Mouse (Mus musculus): ENCODE results near the gene Serpinb2. TPM values are rescaled to one million over a fixed set of nuclear protein-coding genes. Genes with fewer than 3 reads are reported as not detected.

The Serpinb2 gene
- 3.6 and 4.2 TPM in 2 replicates for polyA plus RNA-seq (2016; fragmentation: Nextera tagmentation; extraction: Ambion mirVana)

DNA sequence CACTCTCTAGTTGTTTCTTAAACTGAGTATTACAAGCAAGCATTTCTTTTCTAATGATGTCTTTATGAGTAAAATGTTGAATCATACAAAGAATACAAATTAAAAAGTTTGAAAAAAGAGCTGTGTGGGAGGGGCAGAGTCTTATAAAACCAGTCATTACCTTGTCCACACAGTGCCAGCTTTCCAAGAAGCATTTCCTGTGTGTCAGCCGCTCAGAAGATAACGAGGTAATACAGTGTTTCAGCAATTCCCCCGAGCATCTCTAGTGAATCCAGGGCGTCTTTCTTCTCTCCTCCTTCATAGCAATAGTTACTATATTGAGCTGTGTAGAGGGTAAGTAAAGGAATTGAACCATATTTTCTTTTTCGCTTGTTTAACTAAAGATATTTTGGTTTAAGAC lies at the start of gene Serpinb2:
TSS of gene Serpinb2 (plus strand) at position 172 of the 400 bp plus-strand sequence.
- no peaks in the 10 kb centered on the region for H3K27me3 ChIP-seq (replicated peaks)
- WGBS (ENCODE audit: insufficient replicate concordance) = 33% methylated on average over 5 of the region's 5 CpGs
- H3K4me1 ChIP-seq = no peaks in the 10 kb centered on the region

DNA sequence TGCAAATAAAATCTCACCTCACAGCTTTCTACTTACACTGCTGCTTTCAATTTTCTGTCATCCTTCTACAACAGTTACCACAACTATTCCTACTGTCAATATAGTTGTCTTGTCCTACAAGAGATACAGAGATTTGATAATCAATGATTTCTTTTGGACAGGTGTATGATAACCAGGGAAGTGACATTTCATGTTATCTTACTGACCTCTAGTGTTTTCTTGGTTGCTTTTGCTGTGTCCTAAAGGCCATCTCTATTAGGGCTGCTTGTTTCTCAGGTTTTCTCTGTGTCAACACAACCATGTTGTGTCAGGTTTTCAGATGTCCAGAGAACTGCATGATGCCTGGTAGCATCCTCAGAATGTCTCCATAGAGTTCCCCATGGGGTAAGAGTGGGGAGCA lies 31.3 kb upstream of the Serpinb2 start:
- Histone ChIP-seq H3K36me3 (no peaks in the 10 kb centered on the region), H3K4me3 (no peak overlapping the region), H3K9me3 (replicated peaks) (no peaks in the 10 kb centered on the region), H3K27ac (no peak overlapping the region), H3K9ac (no peak overlapping the region), H3K27me3 (replicated peaks) (no peaks in the 10 kb centered on the region), H3K4me1 (no peaks in the 10 kb centered on the region), H3K4me2 (no peak overlapping the region)
- no peak for ATAC-seq

More for the DNA sequence above, at the start of gene Serpinb2:
- H3K9me3 ChIP-seq (replicated peaks) = no peaks in the 10 kb centered on the region
- no peak for ATAC-seq
- H3K36me3 ChIP-seq = no peaks in the 10 kb centered on the region
- no peak within 1 kb of the TSS for H3K4me2 ChIP-seq
- no peak within 1 kb of the TSS for H3K4me3 ChIP-seq
- H3K27ac ChIP-seq = no peak within 1 kb of the TSS
- no peak within 1 kb of the TSS for H3K9ac ChIP-seq

DNA sequence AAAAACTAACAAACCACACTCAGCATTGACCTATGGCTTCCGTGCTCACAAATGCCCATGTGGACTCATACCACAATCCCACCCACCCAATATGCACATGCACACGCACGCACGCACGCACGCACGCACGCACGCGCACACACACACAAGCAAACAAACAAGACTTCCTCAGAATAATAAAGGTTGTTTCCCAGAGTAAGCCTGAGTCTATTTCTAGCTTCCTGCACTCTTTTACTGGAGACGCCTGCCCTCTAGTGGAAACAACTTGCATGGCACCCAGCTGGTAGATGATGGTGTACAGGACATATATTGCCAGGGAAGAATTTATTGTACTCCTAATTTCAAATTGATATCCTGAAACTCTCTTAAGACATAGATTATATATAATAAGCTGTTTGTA lies 29.8 kb upstream of the Serpinb2 start:
- Histone ChIP-seq H3K4me3 (no peak overlapping the region), H3K36me3 (no peaks in the 10 kb centered on the region), H3K27ac (no peak overlapping the region), H3K27me3 (replicated peaks) (no peaks in the 10 kb centered on the region), H3K9ac (no peak overlapping the region), H3K4me2 (0 out of 2 replicates have a peak overlapping the region, but pooled peaks have one; percentile 29), H3K4me1 (no peaks in the 10 kb centered on the region), H3K9me3 (replicated peaks) (no peaks in the 10 kb centered on the region)
- 27% methylated on average over 11 of the region's 11 CpGs for WGBS (ENCODE audit: insufficient replicate concordance)
- no peak for ATAC-seq

DNA sequence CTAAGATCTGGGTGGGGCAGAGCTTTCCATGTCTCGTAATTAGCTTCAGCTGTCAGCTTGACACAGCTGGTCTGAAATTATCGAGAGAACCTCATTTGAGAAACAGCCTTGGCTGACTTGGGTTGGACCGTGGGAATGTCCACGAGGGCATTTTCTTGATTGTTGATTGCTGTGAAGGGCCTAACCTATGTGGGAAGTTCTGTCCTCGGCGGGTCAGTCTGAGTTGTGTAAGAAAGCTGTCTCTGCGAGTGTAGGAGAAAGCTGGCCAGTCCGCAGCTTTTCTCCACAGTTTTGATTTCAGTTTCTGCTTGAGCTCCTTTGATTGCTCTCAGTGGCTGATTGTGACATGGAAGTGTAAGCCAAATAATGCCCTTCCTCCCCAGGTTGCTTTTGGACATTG lies 21.6 kb upstream of the Serpinb2 start:
- WGBS (ENCODE audit: insufficient replicate concordance) = 68% methylated on average over 8 of the region's 8 CpGs
- Histone ChIP-seq H3K36me3 (no peaks in the 10 kb centered on the region), H3K27me3 (replicated peaks) (no peaks in the 10 kb centered on the region), H3K4me3 (no peak overlapping the region), H3K9me3 (replicated peaks) (no peaks in the 10 kb centered on the region), H3K9ac (no peak overlapping the region), H3K27ac (no peak overlapping the region), H3K4me1 (no peaks in the 10 kb centered on the region), H3K4me2 (no peak overlapping the region)
- ATAC-seq = no peak

DNA sequence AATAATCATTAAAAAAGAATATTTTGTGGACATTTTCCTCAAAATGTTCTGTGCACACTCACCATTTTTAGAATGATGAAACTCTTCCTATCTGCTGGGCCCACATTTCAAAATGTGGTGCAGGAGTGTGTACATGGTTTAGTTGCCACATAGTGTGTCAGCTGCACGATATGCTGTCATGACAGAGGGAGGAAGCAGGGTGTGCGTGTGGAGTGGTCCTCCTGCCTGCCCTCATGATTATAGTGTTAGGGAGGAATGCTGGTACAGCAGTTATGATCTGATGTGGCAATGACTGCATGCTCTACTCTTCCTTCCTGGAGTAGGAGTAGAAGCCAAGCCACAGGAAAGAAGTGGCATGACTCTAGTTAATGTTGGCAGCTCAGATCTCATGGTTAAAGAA lies 14.4 kb upstream of the Serpinb2 start:
- no peak overlapping the region for H3K4me3 ChIP-seq
- H3K36me3 ChIP-seq = no peaks in the 10 kb centered on the region
- no peak overlapping the region for H3K9ac ChIP-seq
- H3K4me2 ChIP-seq = no peak overlapping the region
- ATAC-seq = peak; percentile 64
- no peaks in the 10 kb centered on the region for H3K4me1 ChIP-seq
- no peaks in the 10 kb centered on the region for H3K9me3 ChIP-seq (replicated peaks)
- no peaks in the 10 kb centered on the region for H3K27me3 ChIP-seq (replicated peaks)
- 31% methylated on average over 2 of the region's 2 CpGs for WGBS (ENCODE audit: insufficient replicate concordance)
- no peak overlapping the region for H3K27ac ChIP-seq

GRCm38 (mm10) chr1:107502025-107502424 lies 9.2 kb upstream of the Serpinb2 start:
- no peak overlapping the region for H3K27ac ChIP-seq
- no peak overlapping the region for H3K9ac ChIP-seq
- H3K27me3 ChIP-seq (replicated peaks) = no peaks in the 10 kb centered on the region
- H3K4me3 ChIP-seq = no peak overlapping the region
- no peaks in the 10 kb centered on the region for H3K9me3 ChIP-seq (replicated peaks)
- no peaks in the 10 kb centered on the region for H3K36me3 ChIP-seq
- ATAC-seq = no peak
- no peaks in the 10 kb centered on the region for H3K4me1 ChIP-seq
- H3K4me2 ChIP-seq = no peak overlapping the region

DNA sequence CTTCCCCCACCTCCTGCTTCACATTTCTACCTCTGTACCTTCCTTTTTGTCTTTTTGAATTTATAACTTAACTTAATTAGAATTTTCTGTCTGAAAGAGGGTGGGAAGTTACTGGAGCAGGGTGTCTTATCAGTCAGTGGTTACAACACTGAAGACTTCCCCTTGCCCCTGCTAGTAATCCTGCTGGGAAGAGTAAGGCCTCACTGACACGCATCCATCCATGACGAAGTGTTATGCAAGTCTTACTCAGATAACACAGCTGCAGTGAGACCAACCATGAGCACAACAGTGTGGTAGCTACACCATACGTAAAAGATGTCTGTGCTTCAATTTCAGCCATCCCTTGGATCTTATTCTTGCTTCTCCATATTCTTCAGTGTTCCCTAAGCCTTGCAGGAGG lies 7.9 kb upstream of the Serpinb2 start:
- Histone ChIP-seq H3K4me3 (no peak overlapping the region), H3K36me3 (no peaks in the 10 kb centered on the region), H3K4me2 (no peak overlapping the region), H3K27me3 (replicated peaks) (no peaks in the 10 kb centered on the region), H3K9me3 (replicated peaks) (no peaks in the 10 kb centered on the region), H3K9ac (no peak overlapping the region), H3K4me1 (no peaks in the 10 kb centered on the region), H3K27ac (no peak overlapping the region)
- no peak for ATAC-seq
- WGBS (ENCODE audit: insufficient replicate concordance) = 36% methylated on average over 3 of the region's 3 CpGs

- Histone ChIP-seq H3K4me2 (no peak overlapping the region), H3K4me3 (no peak overlapping the region), H3K4me1 (no peaks in the 10 kb centered on the region), H3K27ac (no peak overlapping the region), H3K9me3 (replicated peaks) (no peaks in the 10 kb centered on the region), H3K27me3 (replicated peaks) (no peaks in the 10 kb centered on the region), H3K36me3 (no peaks in the 10 kb centered on the region), H3K9ac (no peak overlapping the region)
- WGBS (ENCODE audit: insufficient replicate concordance) = 58% methylated on average over 8 of the region's 8 CpGs
- ATAC-seq = no peak
Measured at GRCm38 (mm10) chr1:107505898-107506562, 5.2 kb upstream of the Serpinb2 start.

DNA sequence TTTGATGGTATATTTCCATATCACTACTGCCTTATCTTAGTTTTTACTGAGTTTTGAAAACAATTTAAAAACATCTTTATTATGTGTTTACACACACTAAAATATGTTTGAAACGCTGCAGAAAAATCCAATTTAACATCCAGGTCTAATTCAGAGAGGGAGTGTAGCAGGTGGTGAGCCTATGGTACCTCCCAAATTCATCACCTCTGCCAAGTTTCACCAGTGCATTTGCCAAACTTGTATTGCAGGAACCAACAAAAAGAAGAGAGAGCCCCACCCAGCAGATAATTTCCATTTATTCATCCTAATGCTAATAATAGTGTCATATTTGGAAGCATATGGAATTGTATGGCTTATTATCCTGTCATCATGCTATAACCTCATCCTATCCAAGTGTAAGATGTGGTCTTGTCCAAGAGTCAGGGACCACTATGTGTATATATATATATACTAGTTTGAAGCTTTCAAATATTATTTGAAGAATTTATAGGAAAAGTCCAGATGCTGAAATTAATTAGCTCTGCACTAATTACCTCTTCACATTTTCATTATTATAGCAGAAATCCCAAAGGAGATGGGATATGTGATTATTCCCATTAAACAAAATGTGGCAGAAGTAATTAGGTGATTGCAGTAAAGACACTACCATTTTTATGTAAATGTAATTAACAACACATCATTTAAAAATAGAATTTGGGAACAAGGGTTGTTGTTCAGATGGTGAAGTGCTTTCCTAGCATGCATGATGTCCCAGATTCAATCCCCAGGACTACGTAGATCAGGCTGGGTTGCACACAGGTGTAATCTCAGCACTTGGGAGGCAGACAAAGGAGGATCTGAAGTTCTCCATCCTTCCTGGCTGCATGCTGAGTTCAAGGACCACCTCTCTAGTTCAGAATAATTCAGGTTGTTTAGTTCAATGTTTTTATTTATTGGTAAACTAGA lies 1.2 kb downstream of the Serpinb2 start:
- H3K27ac ChIP-seq = no peak overlapping the region
- no peaks in the 10 kb centered on the region for H3K27me3 ChIP-seq (replicated peaks)
- ATAC-seq = no peak
- no peaks in the 10 kb centered on the region for H3K9me3 ChIP-seq (replicated peaks)
- H3K9ac ChIP-seq = no peak overlapping the region
- H3K36me3 ChIP-seq = no peaks in the 10 kb centered on the region
- H3K4me3 ChIP-seq = no peak overlapping the region
- no peaks in the 10 kb centered on the region for H3K4me1 ChIP-seq
- 61% methylated on average over 2 of the region's 2 CpGs for WGBS (ENCODE audit: insufficient replicate concordance)
- H3K4me2 ChIP-seq = no peak overlapping the region

DNA sequence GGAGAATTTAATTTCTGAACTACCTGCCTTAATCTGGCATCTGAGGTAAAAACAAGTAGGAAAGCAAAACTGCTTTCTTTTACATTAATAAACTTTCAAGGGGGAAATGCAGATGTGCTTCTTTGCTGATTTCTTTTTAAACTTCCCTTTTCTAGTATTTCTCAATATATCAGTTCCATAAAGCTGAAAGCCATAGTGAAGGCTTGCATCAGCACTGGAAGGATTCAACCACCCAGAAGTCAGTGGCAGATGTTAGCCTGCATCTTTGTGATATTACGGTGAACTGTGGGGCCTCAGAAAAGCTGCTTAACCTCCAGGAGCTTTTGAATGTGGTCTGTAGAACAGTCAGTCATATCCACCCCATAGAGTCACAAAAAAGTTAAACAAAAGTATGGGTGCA lies 2.3 kb downstream of the Serpinb2 start:
- H3K27me3 ChIP-seq (replicated peaks) = no peaks in the 10 kb centered on the region
- no peak overlapping the region for H3K27ac ChIP-seq
- no peak overlapping the region for H3K9ac ChIP-seq
- ATAC-seq = no peak
- no peaks in the 10 kb centered on the region for H3K36me3 ChIP-seq
- no peak overlapping the region for H3K4me3 ChIP-seq
- H3K4me2 ChIP-seq = no peak overlapping the region
- no peaks in the 10 kb centered on the region for H3K4me1 ChIP-seq
- no peaks in the 10 kb centered on the region for H3K9me3 ChIP-seq (replicated peaks)
- 67% methylated on average over 1 of the region's 1 CpGs for WGBS (ENCODE audit: insufficient replicate concordance)

GRCm38 (mm10) chr1:107515839-107516498 lies 4.7 kb downstream of the Serpinb2 start:
- H3K27me3 ChIP-seq (replicated peaks) = no peaks in the 10 kb centered on the region
- no peak overlapping the region for H3K4me2 ChIP-seq
- no peaks in the 10 kb centered on the region for H3K4me1 ChIP-seq
- no peak overlapping the region for H3K4me3 ChIP-seq
- H3K27ac ChIP-seq = no peak overlapping the region
- H3K9ac ChIP-seq = no peak overlapping the region
- WGBS (ENCODE audit: insufficient replicate concordance) = 34% methylated on average over 2 of the region's 2 CpGs
- no peak for ATAC-seq
- no peaks in the 10 kb centered on the region for H3K9me3 ChIP-seq (replicated peaks)
- no peaks in the 10 kb centered on the region for H3K36me3 ChIP-seq

GRCm38 (mm10) chr1:107525592-107525991 lies 14.4 kb downstream of the Serpinb2 start:
- no peaks in the 10 kb centered on the region for H3K27me3 ChIP-seq (replicated peaks)
- ATAC-seq = no peak
- H3K27ac ChIP-seq = no peak overlapping the region
- WGBS (ENCODE audit: insufficient replicate concordance) = 39% methylated on average over 4 of the region's 4 CpGs
- H3K9ac ChIP-seq = no peak overlapping the region
- H3K9me3 ChIP-seq (replicated peaks) = no peaks in the 10 kb centered on the region
- no peak overlapping the region for H3K4me2 ChIP-seq
- H3K4me1 ChIP-seq = no peaks in the 10 kb centered on the region
- H3K4me3 ChIP-seq = no peak overlapping the region
- no peaks in the 10 kb centered on the region for H3K36me3 ChIP-seq
